Mouse (Mus musculus) neural tube, embryonic 14.5 days (tissue): ENCODE data around the gene Srxn1. TPM values are rescaled to one million over a fixed set of nuclear protein-coding genes. Genes with fewer than 3 reads are reported as not detected.

Source experiments
- ATAC-seq: fragments of 200-750 bp; cut with Nextera tagmentation; 2 replicates; pipeline ENCODE4 v1.8.0; 2017; ENCODE audit warnings: low read depth, mild to moderate bottlenecking, moderate TSS enrichment, moderate library complexity
- H3K27ac ChIP-seq: fragments of 300-500 bp; sonication (generic); 2 replicates; pipeline ENCODE4 v1.5.1; 2014; ENCODE audit warnings: low read depth, mild to moderate bottlenecking, control low read depth, low read length, moderate library complexity, mixed read lengths
- H3K27me3 ChIP-seq: fragments of 300-500 bp; sonication (generic); 2 replicates; pipeline ENCODE4 v1.6.1; 2014; ENCODE audit warnings: low read length; ENCODE audit not compliant: control insufficient read depth, insufficient read depth
- H3K36me3 ChIP-seq: fragments of 300-500 bp; sonication (generic); 2 replicates; pipeline ENCODE4 v1.6.1; 2014; ENCODE audit warnings: low read length, mixed read lengths; ENCODE audit not compliant: control insufficient read depth, insufficient read depth
- H3K4me1 ChIP-seq: fragments of 300-500 bp; sonication (generic); 2 replicates; pipeline ENCODE4 v1.6.1; 2014; ENCODE audit warnings: low read length; ENCODE audit not compliant: control insufficient read depth, insufficient read depth
- H3K4me2 ChIP-seq: fragments of 300-500 bp; sonication (generic); 2 replicates; pipeline ENCODE4 v1.6.1; 2014; ENCODE audit warnings: mild to moderate bottlenecking, low read depth, low read length, control low read depth
- H3K4me3 ChIP-seq: fragments of 300-500 bp; sonication (generic); 2 replicates; pipeline ENCODE4 v1.5.1; 2014; ENCODE audit warnings: low read depth, low read length, control low read depth, mixed read lengths
- H3K9ac ChIP-seq: fragments of 300-500 bp; sonication (generic); replicated peaks from 2 replicates; pipeline ENCODE4 v1.6.1; 2014; ENCODE audit warnings: low read depth, mild to moderate bottlenecking, control low read depth, low read length, mixed read lengths
- H3K9me3 ChIP-seq: fragments of 300-500 bp; sonication (generic); 2 replicates; pipeline ENCODE4 v1.6.1; 2016; ENCODE audit warnings: low read length; ENCODE audit not compliant: control insufficient read depth
- WGBS: fragments of 180-500 bp; shearing (Covaris S2); extraction: QIAGEN DNeasy Blood & Tissue Kit; methylation state at CpG from one replicate; pipeline ENCODE4 v1.1.7; 2014; 5-methylcytosine and 5-hydroxymethylcytosine counted together
- polyA plus RNA-seq: library from polyadenylated mRNA; unstranded; fragments of >200 nt; fragmentation: Nextera tagmentation; extraction: Ambion mirVana; gene quantifications from 2 replicates; pipeline ENCODE4 v1.2.1, GENCODE M21; 2014

Gene Srxn1
- polyA plus RNA-seq, 1 experiment from 2014 or later = 23.4 TPM

DNA sequence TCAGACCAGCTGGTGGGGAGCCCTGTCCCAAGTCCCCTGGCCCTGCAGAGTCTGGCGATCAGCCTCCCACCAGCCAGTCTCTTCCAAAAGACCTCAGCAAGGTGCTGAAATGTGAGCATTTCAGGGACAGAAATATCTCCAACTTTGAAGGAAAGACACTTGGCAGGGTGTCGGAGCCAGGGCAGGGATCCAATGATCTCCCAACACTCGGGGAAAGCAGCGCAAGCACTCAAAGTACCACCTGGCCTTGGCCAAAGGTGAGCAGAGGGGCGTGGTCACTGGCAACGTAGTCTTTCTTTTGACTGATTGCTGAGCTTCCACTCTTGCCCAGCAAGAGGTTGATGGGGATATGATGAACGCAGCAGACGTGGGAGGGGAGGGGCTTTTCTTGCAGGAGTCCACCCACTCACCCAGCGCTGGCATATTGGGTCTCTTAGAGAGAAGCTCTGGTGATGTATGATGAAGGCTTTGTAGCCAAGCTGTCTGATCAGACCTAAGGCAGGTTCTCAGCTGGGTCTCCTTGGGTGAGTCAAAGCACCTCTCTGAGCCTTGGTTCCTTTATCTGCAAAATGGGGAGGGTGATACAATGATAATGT, 29.9 kb upstream of the Srxn1 start:
- H3K36me3 ChIP-seq = no peaks in the 10 kb centered on the region
- 55% methylated on average over 9 of the region's 9 CpGs for WGBS
- H3K27me3 ChIP-seq = no peaks in the 10 kb centered on the region
- no peak for ATAC-seq
- no peak overlapping the region for H3K4me2 ChIP-seq
- H3K9ac ChIP-seq = no peak overlapping the region
- H3K9me3 ChIP-seq = no peaks in the 10 kb centered on the region
- no peak overlapping the region for H3K27ac ChIP-seq
- H3K4me3 ChIP-seq = no peak overlapping the region
- H3K4me1 ChIP-seq = peaks cover 16% of the 10 kb centered on the region; the same call in 1 of the 2 replicates

DNA sequence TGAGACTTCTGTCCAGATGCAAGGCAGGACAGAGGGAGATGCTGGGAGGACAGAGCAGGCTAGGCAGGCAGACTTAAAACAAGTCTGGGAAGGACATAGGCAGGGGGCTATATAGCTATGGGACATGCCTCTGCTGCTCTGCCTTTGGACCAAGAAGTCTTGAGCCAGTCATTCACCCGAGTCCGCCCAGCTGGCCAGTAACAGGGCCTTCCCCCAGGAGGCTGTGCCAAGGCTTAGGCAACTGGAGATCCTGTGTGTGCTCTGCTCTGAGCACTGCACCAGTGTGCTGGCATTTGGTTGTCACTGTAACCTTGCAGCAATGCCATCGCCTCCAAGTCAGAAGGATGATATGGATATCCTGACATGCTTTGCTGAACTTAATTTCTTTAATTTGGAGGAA, 28.0 kb upstream of the Srxn1 start:
- no peaks in the 10 kb centered on the region for H3K9me3 ChIP-seq
- ATAC-seq = no peak
- H3K4me3 ChIP-seq = no peak overlapping the region
- H3K4me2 ChIP-seq = no peak overlapping the region
- no peaks in the 10 kb centered on the region for H3K27me3 ChIP-seq
- H3K9ac ChIP-seq = no peak overlapping the region
- no peaks in the 10 kb centered on the region for H3K36me3 ChIP-seq
- WGBS = 84% methylated on average over 3 of the region's 3 CpGs
- peaks cover 16% of the 10 kb centered on the region; the same call in 1 of the 2 replicates for H3K4me1 ChIP-seq
- H3K27ac ChIP-seq = no peak overlapping the region

DNA sequence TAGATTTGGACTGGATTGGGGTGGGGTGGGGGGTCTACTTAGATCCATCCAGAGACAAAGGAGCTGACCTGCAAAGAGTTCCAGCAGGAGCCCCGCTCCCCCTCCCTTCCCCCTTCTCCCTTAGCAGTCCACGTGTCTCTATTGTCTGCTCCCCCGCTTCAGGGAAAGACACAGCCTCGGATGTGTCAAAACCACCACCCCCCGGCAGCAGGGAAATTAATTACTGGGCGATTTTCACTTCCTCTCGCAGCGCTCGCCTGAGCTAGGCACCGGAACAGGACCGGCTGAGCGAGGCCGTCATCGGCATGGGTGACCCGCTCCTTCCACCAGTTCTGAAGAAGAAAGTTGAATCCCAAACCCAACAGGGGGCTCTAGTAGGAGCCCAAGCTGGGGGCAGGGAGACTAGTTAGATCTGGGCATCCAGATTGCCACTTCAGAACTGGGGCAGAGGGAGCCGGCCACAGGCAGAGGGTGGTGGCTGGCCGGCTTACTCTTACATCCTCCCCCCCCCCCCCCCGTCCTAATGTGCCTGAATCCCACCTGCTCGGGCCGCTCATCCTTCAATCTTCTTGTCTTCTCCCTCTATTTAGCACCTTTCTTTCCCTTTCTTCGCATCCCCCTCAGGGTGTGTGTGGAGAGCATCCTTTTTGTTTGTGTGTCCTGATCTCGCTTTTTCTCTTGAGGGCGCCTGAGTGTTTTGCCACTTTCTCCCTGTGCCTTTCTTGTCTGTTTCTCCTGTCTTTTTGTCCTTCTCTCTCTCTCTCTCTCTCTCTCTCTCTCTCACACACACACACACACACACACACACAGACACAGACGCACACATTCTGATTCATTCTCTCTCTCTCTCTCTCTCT, 24.4 kb upstream of the Srxn1 start, which contains the start of gene Scrt2:
Scrt2 (plus strand) TSS at position 845 of the 857 bp plus-strand sequence.
- Histone ChIP-seq H3K9ac (peak within 1 kb of the TSS; percentile 99), H3K4me1 (peaks cover 33% of the 10 kb centered on the region), H3K4me3 (peak within 1 kb of the TSS; percentile 90), H3K36me3 (peaks cover 5% of the 10 kb centered on the region), H3K27ac (peak within 1 kb of the TSS; percentile 93), H3K9me3 (no peaks in the 10 kb centered on the region), H3K27me3 (no peaks in the 10 kb centered on the region), H3K4me2 (peak within 1 kb of the TSS; percentile 95)
- 2% methylated on average over 22 of the region's 24 CpGs for WGBS
- ATAC-seq = peak; percentile 72

DNA sequence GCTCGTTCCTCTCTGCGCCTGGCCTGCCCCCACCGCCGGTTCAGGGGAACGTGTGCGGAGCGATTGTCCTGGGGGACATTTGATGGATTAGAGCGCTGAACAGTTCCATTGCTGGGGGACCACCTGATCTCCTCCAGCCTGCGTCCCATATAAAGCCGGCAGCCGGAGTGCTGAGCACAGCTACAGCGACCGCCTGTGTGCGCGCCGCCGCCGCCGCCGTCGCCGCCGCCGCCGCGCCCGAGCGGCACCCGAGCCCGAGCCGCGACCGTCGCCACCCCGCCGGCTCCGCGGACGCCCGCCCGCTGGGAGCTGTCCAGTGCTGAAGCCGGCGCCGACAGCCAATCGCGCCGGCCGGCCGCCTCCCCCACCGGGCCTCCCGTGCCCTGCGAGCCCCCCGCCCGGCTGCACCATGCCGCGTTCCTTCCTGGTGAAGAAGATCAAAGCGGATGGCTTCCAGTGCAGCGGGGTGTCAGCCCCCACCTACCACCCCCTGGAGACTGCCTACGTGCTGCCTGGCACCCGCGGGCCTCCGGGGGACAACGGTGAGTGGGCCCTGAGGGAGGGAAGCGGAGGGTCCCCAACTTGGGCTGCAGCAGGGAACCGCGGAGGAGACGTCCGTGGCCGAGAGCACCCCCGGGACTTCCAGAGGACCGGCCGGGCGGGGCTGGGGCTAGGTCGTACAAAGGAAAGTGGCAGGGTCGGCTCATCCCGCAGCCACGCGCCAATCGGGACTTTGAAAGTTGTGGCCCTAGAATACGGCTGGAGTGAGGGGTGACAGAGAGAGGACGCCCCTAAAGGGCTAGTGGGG, 23.5 kb upstream of the Srxn1 start:
- Histone ChIP-seq H3K27me3 (no peaks in the 10 kb centered on the region), H3K4me1 (peaks cover 42% of the 10 kb centered on the region), H3K27ac (peak overlapping the region; percentile 93), H3K9me3 (no peaks in the 10 kb centered on the region), H3K4me3 (peak overlapping the region; percentile 90), H3K9ac (peak overlapping the region; percentile 99), H3K4me2 (peak overlapping the region; percentile 95), H3K36me3 (peaks cover 6% of the 10 kb centered on the region)
- ATAC-seq = peak; percentile 85
- WGBS = under 1% methylated on average over 80 of the region's 81 CpGs

DNA sequence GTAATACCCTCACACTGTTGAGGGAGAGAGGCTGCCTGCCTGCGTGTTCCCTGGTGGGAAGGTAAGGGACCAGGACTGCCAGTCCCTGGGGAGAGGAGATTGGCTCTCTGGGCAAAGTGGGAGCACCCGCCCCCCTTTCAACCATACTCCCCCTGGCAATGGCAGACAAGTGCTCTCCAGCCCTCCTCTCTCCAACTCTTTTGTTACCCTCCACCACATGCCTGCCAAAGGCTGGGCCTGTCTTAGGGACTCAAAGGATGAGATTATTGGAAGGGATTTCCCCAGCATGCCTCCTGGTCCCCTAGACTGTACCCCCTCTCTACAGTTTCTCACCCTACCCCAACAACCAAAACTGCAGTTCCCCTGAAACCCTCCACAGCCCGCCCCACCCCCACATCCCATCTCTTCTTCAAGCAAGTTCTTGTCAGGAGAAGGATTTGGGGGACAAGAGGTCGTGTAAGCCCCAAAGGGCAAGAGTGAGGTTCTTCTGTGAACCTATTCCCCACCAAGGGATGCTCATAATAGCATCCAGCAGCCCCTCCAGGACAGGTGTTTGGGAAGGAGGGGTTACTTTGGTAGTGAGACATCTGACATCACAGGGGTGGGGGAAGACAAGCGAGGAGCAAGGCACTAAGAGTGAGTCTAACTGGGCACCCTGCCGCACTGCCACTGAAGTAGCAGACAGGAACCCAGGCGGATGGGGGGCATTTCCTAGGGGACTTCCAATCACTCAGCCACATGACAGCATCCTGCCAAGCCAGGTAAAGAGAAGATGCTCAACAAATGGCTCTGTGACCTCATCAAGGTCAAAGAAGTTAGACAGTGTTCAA, 22.6 kb upstream of the Srxn1 start:
- H3K27ac ChIP-seq = peak overlapping the region; percentile 93
- peak overlapping the region; percentile 90 for H3K4me3 ChIP-seq
- no peak for ATAC-seq
- H3K36me3 ChIP-seq = peaks cover 6% of the 10 kb centered on the region
- peak overlapping the region; percentile 99 for H3K9ac ChIP-seq
- H3K9me3 ChIP-seq = no peaks in the 10 kb centered on the region
- WGBS = 8% methylated on average over 7 of the region's 7 CpGs
- no peaks in the 10 kb centered on the region for H3K27me3 ChIP-seq
- H3K4me2 ChIP-seq = peak overlapping the region; percentile 95
- H3K4me1 ChIP-seq = peaks cover 50% of the 10 kb centered on the region

DNA sequence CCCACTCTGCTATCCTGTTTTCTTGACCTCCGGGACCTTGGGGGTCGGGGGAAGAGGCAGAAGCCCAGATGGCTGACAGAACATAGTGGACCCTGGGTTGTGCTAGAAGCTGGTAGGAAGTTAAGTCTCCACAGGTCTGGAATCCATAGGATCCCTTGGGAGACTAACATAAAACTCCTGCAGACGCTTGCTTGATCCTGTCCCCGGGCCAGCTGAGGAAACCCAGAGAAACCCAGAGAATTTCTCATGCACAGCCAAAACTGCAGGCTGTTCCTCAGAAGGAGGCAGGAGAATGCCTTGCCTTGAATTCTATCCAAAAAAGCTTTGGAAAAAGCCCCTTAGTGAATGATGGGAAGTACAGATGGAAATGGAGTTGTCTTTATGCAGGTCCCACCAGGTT, 21.9 kb upstream of the Srxn1 start:
- ATAC-seq = no peak
- Histone ChIP-seq H3K27me3 (no peaks in the 10 kb centered on the region), H3K9ac (peak overlapping the region; percentile 99), H3K4me3 (peak overlapping the region; percentile 90), H3K36me3 (peaks cover 6% of the 10 kb centered on the region), H3K27ac (peak overlapping the region; percentile 93; the same call in 1 of the 2 replicates), H3K4me1 (peaks cover 51% of the 10 kb centered on the region), H3K9me3 (no peaks in the 10 kb centered on the region), H3K4me2 (peak overlapping the region; percentile 95)
- WGBS = 48% methylated on average over 4 of the region's 4 CpGs

DNA sequence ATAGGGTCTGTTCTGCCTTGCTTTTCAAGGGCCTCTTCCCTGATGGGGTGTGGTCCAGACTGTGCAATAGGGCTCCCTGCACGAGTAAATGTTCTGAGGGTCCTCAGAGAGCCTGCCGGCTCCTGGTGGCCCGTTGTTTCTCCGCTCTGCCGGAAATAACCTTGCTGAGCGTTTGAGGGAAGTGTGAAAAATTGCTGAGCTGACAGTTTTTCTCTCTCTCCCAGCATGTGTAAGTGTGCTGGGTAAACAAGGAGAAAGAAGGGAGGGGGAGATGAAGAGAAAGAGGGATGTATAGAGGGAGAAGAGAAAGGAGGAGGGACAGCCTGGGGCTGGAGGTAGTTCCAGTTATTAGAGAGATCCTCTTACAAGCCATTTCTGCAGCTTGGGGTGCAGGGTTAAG, 21.0 kb upstream of the Srxn1 start:
- Histone ChIP-seq H3K9ac (peak overlapping the region; percentile 99), H3K27ac (peak overlapping the region; percentile 71; the same call in 1 of the 2 replicates), H3K27me3 (no peaks in the 10 kb centered on the region), H3K4me2 (peak overlapping the region; percentile 95), H3K4me1 (peaks cover 43% of the 10 kb centered on the region), H3K36me3 (peaks cover 8% of the 10 kb centered on the region), H3K9me3 (no peaks in the 10 kb centered on the region), H3K4me3 (peak overlapping the region; percentile 90)
- ATAC-seq = no peak
- WGBS = 12% methylated on average over 6 of the region's 6 CpGs

DNA sequence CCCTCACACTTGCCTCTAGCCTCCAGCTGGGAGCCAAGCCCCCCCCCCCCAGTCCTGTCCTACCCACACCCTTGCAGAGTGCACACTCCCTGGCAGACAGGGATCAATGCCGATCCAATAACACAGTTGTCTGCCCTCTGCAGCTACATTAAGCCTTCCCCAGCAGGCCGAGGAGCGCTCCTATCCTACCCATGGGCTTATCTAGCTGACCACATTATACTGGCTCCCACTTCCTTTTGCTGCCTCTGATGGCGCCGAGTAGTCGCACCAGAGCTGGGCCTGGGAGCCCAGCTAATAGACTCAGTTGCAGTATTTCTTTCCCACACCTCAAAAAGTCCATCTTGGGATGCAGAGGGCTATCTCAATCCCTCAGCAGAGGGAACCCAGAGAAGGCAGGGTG, 19.9 kb upstream of the Srxn1 start:
- H3K27ac ChIP-seq = no peak overlapping the region
- no peak for ATAC-seq
- H3K4me1 ChIP-seq = peaks cover 37% of the 10 kb centered on the region
- peaks cover 11% of the 10 kb centered on the region for H3K36me3 ChIP-seq
- WGBS = 72% methylated on average over 6 of the region's 6 CpGs
- H3K9ac ChIP-seq = 0 out of 2 replicates have a peak overlapping the region, but pooled peaks have one; percentile 9
- H3K4me2 ChIP-seq = peak overlapping the region; percentile 95
- no peaks in the 10 kb centered on the region for H3K9me3 ChIP-seq
- peak overlapping the region; percentile 90 for H3K4me3 ChIP-seq
- H3K27me3 ChIP-seq = no peaks in the 10 kb centered on the region
